Mouse (Mus musculus): Measurements from ENCODE around the gene Shroom3.
"Not testable (repeated sequence)": the region's sequence is repeated elsewhere in the genome, so short reads cannot be mapped to it uniquely, and the experiment has no call there.

The Shroom3 gene

GRCm38 (mm10) chr5:92893284-92893683 is 210.0 kb downstream of the Shroom3 start:
- DNase-seq (ENCODE audit: low spot score in 2 of 2): no peak

GRCm38 (mm10) chr5:92893711-92894110 is 210.5 kb downstream of the Shroom3 start:
- no peak for DNase-seq (ENCODE audit: low spot score in 2 of 2)

- no peak for DNase-seq (ENCODE audit: low spot score in 2 of 2)
Measured at GRCm38 (mm10) chr5:92895877-92896276, 212.6 kb downstream of the Shroom3 start.

GRCm38 (mm10) chr5:92896725-92897280 is 213.6 kb downstream of the Shroom3 start:
- no peak for DNase-seq (ENCODE audit: low spot score in 2 of 2)

GRCm38 (mm10) chr5:92897766-92898745 is 214.8 kb downstream of the Shroom3 start:
- peak; percentile 42 to 68 for DNase-seq (ENCODE audit: low spot score in 2 of 2)

- no peak for DNase-seq (ENCODE audit: low spot score in 2 of 2)
Measured at GRCm38 (mm10) chr5:92900470-92900869, 217.2 kb downstream of the Shroom3 start.

GRCm38 (mm10) chr5:92901870-92902269 is 218.6 kb downstream of the Shroom3 start:
- DNase-seq (ENCODE audit: low spot score in 2 of 2): no peak

- no peak for DNase-seq (ENCODE audit: low spot score in 2 of 2)
Measured at GRCm38 (mm10) chr5:92905146-92905545, 221.9 kb downstream of the Shroom3 start.

- DNase-seq (ENCODE audit: low spot score in 2 of 2): no peak
Measured at GRCm38 (mm10) chr5:92905594-92906008, 222.4 kb downstream of the Shroom3 start.

- no peak for DNase-seq (ENCODE audit: low spot score in 2 of 2)
Measured at GRCm38 (mm10) chr5:92908227-92908626, 225.0 kb downstream of the Shroom3 start.

- no peak for DNase-seq (ENCODE audit: low spot score in 2 of 2)
Measured at GRCm38 (mm10) chr5:92910838-92911237, 227.6 kb downstream of the Shroom3 start.

GRCm38 (mm10) chr5:92915421-92915820 is 232.2 kb downstream of the Shroom3 start:
- no peak for DNase-seq (ENCODE audit: low spot score in 2 of 2)

GRCm38 (mm10) chr5:92917755-92918154 is 234.5 kb downstream of the Shroom3 start:
- DNase-seq (ENCODE audit: low spot score in 2 of 2): no peak

GRCm38 (mm10) chr5:92918170-92918569 is 234.9 kb downstream of the Shroom3 start:
- DNase-seq (ENCODE audit: low spot score in 2 of 2): no peak

- DNase-seq (ENCODE audit: low spot score in 2 of 2): no peak
Measured at GRCm38 (mm10) chr5:92918866-92919265, 235.6 kb downstream of the Shroom3 start.

GRCm38 (mm10) chr5:92919390-92919789 is 236.2 kb downstream of the Shroom3 start:
- no peak for DNase-seq (ENCODE audit: low spot score in 2 of 2)

GRCm38 (mm10) chr5:92920984-92921383 is 237.7 kb downstream of the Shroom3 start:
- no peak for DNase-seq (ENCODE audit: low spot score in 2 of 2)

- DNase-seq (ENCODE audit: low spot score in 2 of 2): no peak
Measured at GRCm38 (mm10) chr5:92921728-92922127, 238.5 kb downstream of the Shroom3 start.

- not testable (repeated sequence) for DNase-seq (ENCODE audit: low spot score in 2 of 2)
Measured at GRCm38 (mm10) chr5:92922981-92923380, 239.7 kb downstream of the Shroom3 start.

- no peak for DNase-seq (ENCODE audit: low spot score in 2 of 2)
Measured at GRCm38 (mm10) chr5:92924851-92925477, 241.7 kb downstream of the Shroom3 start.

GRCm38 (mm10) chr5:92927667-92928066 is 244.4 kb downstream of the Shroom3 start:
- no peak for DNase-seq (ENCODE audit: low spot score in 2 of 2)

- DNase-seq (ENCODE audit: low spot score in 2 of 2): no peak
Measured at GRCm38 (mm10) chr5:92930557-92930956, 247.3 kb downstream of the Shroom3 start.

Measured in cerebellum, postnatal 4 days (tissue).